Mouse (Mus musculus) E14TG2a.4 (cell line): ENCODE measurements at regions not wholly inside any gene's neighbourhood (a gene's known extent, or its start where the extent isn't known, plus 50 kb on each side); places are given as distances from the start of the nearest gene placed in this dataset.

Experiments used
- CTCF ChIP-seq: conservative IDR thresholded peaks from 2 replicates; pipeline ENCODE4 v1.5.1; 2014; ENCODE audit warnings: low read length
- NANOG ChIP-seq: IDR thresholded peaks from 2 replicates; pipeline ENCODE4 v1.6.1; 2014; ENCODE audit warnings: borderline replicate concordance, low read length, mixed read lengths
- POU5F1 ChIP-seq: IDR thresholded peaks from 2 replicates; pipeline ENCODE4 v1.6.1; 2014; ENCODE audit warnings: low read length, borderline replicate concordance

GRCm38 (mm10) chr1:88605616-88606190 lies 95.8 kb upstream of the Glrp1 start:
- TF ChIP-seq CTCF (no peak), POU5F1 (no peak), NANOG (no peak)
